Mouse (Mus musculus) c-Kit-positive CD71-positive TER-119-positive erythroid progenitor cells, embryonic 14.5 days (primary cell): ENCODE data around the gene Irx1.

Experiments
- DNase-seq: peaks from one replicate; pipeline ENCODE4 v3.0.0-alpha.2; 2013; ENCODE audit warnings: low spot score

Gene Irx1

DNA sequence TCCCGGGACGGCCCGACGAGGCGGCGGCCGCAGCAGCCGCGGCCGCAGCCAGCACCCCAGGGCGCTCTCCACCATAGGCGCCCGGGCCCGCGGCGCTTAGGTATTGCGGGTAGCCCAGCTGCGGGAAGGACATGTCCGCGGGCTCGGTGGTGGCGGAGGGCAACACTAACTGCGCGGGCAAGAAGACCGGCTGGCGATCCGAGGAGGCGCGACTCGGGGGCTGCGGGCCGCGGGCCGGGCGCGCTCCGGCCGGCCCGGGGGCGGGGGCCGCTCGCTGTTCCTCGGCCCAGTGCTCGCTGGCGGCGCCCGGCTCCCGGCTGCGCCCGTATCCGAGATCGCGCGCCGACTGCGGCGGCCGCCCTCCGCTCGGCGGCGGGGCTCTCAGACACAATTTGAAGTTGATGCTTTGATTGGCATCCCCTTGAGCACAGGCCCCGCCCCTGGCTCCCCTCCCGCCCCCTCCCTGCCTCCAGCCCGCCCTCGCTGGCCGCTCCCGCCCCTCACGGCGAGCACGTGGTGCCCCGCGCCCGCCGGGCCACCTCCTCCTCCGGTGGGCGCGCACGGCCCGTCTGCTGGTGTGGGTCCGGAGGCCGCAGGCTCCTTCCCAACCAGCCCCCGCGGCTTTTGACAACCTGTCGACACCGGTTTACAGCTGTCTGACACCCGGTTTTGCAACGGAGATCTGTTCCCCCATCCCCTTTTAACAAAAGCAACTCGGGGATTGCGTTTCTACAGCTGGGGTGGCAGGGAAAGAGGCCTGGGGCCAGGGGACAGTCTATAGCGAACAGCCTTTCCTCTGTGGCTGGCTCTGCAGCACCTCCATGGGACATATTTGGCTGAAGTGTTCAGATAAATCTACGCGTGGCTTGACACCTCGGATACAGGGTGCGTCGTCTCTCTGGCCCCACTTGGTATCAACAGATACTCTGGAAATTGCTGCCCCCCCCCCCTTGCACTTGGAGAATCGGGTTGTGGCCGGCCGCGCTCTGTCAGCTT lies at the start of gene Irx1:
Irx1 (minus strand) TSS at position 368 of the 996 bp plus-strand sequence.
- DNase-seq = no peak

DNA sequence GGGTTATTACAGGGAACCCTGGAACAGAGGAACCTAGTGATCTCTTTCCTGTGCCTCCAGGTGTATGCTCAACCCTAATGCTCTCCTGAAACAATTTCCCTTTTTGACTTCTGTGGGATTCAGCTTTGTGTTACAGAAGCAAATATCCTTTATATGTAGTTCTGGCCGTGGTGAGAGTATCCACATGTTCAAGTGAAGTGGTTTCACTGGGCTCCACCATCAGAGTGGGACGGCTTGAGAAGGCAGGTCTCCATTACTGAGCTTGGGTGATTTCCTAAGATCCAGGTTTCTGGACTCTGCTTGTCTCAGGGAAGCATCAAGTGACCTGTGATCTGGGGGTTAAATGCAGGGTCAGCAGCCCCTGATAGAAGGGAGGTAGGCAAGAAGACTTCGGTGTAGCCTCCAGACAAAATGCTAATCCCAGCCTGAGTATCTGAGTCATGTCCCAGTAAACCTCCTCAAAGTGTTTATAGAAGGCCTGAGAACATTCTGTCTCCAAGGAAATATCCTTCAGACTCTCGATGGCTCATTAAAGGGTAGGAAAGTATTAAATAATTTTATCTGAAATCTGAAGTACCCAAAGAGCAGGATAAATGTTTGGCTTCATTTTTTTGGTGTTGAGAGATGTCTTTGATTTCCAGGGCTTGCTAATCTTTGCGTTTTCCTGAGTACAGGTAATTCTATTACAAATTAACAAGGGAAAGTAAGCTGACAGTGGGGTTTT lies 16.6 kb upstream of the Irx1 start:
- DNase-seq = no peak

DNA sequence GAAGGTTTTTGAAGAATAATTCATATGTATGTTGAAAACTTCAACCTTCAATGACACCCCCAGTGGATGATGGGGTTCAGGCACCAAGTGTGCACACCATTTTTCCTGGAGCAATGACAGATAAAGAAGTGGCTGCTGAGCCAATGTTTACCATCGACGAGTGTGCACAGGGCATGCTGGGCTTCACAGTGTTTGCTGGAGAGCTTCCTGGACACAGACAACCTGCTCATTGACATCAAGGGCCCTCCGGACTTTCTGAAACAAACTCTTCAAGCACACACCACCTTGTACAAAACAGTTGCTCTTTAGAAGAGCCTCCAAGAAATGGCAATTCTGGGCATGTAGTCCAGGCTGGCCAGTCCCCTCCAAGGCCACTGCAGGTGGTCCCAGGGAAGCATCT lies 12.2 kb upstream of the Irx1 start:
- DNase-seq = no peak

DNA sequence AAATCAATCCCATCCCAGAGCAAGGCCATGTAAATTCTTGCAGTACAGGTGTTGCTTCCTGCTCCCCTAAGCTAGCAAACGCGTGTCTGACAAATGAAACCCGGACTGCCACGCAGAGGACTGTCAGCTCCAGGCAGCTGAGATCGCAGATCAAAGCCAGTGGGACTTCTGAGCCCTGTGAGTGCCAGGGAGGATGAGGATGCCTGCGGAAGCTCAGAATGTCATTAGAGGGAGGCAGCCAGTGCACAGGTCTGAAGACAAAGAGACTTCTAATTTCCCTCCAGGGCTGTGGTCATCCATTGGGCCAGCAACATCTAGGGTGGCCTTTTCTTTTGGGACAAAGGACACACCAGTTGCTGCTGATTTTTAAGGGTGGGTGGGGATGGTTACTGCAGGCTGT lies 4.8 kb upstream of the Irx1 start:
- no peak for DNase-seq

DNA sequence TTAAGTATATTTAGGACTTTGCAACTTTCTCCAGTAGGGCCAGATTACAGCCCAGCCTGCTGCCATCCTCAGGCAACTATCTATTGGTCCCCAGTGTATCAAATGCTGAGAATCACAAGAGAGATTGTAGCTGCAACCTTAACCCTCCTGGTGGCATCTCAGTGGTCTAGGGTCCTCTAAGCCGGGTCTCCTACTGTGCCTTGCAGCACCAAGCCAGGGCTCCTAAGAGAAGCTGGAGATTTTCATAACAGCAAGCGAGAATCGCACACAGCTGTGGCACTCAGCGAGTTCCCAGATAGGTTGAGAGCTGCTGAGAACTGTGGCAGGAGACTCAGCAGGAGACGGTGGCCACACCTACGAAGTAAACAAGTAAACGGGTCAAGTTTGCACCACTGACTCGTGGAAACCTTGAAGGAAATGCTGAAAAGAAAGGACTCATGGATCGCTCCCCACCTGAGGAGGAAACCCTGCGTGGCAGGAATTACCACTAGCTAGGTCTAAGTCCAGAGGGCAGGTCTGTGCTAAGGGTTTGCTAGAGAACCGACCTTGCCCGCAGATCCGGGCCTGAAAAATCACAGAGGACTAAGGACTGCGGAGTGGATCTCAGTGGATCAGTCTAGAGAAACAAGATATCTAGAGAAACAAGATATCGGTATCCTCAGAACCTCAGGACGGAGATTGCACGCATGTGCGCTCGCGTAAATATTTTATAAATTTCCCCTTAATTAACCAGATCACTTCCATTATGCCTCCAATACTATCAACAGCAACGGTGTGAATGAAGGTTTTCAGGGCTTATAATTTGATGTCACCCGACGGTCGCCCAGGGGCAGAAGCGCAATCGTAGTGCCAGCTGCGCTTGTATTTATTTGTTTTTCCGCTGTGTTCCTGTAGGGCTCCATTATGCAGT lies 4.1 kb upstream of the Irx1 start:
- DNase-seq = no peak

DNA sequence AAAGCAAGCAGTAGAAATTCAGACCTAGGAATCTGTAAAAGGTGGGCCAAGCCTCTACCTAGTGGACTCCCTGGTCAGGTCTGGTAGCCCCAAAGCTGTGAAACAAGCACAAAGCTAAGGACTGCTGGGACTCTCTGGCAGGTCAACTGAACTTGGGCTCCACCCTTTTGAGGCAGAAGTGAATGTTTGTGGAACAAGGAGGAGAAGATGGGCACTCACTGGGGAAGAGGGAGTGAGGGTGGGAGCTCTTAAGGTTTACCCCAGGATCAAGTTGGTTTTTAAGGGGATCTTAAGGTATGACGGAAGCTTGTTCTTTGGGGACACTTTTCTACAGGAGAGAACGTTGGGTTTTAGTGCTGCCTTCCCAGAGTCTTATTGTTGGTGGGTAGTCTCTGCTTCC lies 3.1 kb upstream of the Irx1 start:
- no peak for DNase-seq

DNA sequence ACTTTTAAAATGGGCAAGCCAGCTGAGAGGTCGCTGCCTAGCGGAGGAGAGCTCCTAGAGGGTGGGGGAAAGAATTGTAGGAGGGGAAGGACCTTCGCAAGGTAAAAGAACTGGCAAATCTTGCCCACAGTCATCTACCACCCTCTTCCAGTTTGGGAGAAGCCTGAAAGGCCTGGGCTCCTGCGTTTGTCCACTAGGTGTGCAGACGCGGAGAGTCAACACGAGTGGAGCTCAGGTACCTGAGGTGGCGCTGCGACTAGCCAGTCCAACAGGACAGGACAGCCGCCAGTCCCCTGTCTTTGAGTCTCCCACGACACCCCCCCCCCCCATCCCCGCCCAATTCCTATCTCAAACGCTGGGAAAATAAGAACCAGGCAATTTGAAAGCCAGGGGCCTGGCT lies 843 bp upstream of the Irx1 start:
- no peak for DNase-seq

DNA sequence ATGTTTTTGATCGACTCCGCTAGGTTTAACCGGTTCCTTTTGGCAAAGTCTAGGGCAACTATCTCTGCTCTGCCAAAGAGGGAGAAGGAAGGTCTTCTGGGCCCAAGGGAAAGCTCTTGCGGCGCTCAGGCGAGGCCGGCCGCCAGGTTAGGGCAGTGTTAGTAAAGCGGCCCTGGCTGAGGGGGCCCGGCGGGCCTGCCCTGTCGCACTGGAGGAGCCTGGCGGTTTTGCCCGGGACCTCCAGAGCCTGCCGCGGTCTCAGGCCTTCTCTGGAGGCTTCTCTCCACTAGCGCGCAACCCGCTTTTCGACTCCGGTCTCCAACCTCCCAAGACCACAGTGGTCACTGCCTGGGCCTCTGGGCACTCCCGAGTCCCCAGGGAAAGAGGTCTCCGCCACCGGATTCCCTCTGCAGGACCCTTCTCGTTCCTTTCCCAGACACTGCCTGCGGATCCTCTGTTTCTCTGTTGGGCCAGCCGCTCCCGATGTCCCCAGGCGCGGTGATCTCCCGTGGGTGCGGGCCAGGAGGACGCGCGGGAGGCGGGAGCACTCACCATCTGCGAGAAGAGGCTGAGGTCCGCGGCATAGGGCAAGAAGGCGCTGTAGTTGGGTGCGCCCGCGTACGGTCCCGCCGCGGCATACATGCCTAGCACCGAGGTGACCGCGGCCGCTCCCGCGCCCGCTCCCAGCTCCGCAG lies 715 bp downstream of the Irx1 start:
- no peak for DNase-seq

DNA sequence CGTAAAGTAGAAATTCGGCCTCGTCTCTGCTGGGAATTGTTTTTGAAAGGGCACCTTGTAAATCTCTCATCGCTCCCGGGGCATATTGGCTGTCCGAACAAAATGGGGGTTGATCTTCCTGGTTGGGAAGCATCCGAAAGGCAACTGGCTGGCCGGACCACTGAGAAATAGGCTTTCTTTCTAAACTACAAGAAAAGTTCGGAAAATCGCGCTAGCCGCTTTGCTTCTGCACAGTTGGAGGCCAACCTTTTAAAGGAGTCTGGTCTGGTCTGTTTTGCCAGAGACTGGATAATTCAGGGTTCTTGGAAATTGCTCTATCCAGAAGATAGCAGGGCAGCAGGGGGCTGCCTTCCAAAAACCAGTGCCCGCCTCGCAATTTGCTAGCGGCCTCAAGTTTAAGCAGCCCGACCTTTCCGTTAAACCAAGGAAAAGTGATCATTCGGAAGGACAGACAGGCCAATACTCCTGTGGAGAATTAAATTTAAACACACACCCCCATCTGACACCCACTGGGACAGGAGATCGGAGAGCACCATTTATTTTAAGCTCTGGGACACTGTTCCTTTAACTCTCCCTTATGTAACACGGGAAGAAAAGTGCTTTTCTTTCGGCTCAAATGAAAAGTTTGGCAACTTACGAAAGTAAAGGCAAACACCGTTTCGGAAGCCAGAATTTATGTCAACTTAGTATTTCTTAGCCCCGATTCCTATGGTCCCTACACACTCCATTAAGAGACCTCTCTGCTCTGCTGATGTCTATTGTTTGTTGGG lies 1.4 kb downstream of the Irx1 start:
- no peak for DNase-seq

DNA sequence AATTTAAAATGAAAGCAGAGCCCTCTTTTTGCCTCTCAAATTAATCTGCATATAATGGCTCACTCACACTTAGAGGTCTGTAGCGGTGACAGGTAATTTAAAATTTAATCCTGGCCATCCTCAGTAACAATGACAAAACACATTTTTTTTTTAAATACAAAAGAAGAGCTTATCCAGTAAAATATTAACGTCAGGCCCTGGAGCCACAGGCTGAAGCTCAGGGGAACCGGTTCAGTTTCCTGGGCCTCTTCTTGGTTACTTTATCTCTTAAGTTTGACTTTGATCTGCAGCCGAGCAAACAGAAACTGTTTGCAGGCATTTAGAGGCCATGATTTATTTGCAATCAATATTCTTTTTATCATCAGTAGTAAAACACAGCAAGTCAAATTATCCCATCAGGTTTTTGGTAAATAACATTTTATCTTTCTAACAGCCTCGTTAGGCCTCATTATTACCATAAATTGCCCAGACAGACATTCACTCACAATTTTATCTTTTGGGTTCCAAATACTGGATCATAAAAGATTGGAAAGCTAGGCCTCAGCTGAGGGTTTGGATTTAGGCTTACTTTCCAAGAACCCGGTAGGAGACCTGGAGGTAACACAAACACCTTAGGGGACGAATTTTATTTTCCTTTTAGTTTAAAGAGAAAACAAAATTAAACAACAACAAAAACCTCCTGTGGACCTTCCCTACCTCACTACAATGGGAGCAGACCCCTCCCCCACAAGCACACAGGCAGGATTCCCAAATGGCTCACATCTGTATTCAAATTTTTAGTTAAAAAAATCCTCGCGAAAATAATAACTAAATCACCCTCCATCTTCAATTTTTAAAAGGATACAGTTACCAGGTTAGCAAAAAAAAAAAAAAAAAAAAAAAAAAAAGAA lies 2.4 kb downstream of the Irx1 start:
- no peak for DNase-seq

DNA sequence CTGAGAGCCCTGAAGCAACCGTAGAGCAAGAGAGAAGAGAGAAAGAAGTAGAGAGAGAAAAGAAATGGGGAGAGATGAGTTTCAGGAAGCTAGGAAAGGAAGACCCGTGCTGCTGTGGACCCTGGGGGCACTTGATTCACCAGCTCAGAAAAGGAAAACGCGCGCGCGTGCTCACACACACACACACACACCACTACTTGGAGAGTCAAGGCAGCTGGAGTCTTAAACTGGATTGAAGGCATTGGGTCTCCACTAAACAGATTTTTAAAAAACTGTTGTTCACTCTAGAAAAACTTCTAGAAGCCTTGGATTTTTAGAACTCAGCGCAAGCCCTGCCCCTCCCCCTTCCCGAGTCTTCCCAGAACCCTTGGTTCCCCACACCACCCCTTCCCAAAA lies 3.2 kb downstream of the Irx1 start:
- no peak for DNase-seq

DNA sequence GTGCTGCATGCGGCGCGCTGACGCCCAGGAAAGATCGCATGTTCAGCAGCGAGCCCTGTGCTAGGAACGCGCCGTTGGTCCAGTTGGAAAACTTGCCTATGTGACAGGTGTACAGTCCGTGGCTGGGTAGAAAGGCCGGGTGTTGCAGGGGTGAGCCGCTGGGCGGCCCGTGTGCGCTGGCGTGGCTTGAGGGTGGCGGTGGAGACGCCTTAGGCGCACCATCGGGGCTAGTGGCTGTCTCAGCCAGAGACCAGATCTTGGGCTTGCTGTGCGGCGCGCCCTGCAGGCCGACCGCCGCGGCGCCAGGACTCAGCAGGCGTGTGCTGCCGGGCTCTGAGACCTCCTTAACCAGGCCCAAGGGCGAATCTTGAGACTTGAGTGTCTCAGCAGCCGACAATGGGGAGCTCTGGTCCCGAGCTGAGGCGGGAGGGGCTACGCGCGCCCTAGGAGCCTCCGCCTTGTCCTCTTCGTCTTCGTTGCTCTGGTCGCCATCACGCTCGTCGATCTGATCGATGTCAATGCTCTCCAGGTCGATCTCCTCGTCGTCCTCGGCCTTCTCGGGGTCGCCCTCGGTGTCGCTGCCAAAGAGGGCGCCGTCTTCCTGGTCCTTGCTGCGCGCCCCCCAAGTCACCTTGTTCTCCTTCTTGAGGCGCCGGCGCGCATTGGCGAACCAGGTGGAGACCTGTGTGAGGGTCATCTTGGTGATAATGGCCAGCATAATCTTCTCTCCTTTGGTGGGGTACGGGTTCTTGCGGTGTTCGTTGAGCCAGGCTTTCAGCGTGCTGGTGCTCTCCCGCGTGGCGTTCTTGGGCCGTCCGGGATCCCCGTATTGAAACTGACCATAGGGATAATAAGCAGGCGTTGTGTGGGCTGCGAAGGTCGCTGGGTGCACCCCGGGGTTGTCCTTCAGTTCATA lies 3.9 kb downstream of the Irx1 start:
- no peak for DNase-seq

DNA sequence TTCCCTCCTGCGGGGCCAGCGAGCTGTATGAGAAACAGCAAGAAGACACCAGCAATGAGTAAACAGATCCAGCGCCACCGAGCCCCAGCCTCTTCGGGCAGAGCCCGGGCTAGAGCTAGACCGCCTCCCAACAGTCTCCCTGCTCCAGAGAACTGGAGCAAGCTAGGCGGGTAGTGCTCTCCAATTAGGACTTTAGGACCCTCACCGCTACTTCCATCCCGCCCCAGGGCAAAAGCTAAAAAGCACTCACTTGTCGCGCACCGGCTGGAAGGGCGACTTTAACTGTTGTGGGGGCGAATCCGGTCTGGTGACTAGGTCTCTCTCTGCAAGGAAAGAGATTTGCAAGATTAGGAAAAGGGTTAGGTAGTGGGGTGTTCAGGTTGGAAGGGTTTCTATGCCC lies 4.9 kb downstream of the Irx1 start:
- DNase-seq = no peak

DNA sequence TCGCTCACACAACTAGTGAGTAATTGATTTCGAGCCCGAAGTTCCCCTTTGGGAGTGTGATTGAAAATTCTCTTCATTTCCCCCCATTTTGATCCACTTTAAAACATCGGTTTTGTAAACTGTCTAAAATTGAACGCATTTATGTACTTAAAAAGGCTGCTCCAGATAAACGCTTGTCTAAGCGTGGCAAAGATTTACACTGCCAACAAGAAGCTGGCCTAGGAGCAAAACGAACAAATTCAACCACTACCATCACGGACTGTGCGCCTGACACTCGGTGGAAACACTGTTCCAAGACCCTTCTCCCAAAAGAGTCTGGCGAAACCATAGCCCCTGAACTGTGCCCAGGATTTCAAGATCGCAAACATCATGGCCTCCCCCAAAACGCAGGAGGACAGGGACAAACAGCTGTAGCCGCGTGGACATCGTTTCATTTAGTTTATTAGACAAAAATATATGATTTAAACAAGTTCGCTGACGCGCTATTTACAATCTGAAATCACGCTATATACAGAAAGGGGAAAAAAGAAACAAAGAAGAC lies 5.6 kb downstream of the Irx1 start:
- no peak for DNase-seq

DNA sequence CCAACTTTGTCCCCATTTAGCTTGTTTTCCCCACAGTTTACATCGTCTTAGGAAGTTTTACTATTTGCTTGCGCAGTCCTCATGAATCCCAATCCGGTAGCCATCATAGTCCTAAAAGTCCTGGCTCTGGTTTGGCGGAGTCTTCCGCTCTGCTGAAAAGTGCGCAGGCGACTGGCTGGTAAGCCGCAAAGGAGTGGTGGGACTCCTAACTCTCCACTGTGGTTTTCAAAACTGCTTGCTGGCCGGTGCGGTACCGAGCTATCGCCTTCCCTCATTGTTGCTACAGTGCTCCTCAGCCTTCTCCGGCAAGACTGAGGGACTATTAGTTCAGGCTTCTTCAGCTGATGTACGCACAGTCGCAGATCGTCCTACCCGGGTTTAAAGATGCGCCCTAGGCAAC lies 6.4 kb downstream of the Irx1 start:
- no peak for DNase-seq

DNA sequence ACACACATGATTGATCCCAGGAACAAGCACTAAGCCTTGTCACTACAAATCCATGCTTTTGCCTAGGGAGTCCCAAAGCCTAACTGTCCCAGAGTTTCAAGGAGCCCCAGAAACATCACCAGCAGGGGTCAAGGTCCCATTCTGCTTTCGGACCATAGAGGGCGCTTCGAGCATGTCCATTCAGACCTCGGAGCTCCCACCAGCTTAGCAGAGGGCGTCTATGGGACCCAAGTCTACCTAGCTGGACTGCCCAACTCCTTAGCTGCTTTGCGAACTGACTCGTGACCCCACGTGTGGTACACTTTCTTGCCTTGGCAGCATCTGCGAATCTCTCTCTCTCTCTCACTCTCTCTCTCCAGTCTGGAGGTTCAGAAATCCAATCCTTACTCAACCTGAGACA lies 7.0 kb downstream of the Irx1 start:
- no peak for DNase-seq

DNA sequence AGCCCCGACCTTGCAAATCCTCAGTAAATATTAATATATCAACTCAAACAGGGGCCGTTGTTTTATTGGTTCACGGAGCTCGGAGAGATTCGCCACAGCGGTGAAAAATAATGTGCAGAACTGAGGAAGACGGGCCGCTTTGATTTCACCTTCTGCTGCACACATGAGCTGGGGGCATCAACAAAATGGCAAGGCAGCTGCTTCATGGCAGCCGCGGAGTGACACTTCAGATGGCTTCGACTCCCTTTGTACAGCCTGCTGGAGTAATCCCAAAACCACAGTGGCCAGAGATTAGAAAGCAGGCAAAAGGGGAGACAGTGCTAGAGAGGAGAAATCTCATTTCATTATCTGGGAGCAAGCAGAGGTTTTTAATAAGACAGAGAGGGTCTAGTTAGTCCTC lies 11.6 kb downstream of the Irx1 start:
- DNase-seq = no peak

DNA sequence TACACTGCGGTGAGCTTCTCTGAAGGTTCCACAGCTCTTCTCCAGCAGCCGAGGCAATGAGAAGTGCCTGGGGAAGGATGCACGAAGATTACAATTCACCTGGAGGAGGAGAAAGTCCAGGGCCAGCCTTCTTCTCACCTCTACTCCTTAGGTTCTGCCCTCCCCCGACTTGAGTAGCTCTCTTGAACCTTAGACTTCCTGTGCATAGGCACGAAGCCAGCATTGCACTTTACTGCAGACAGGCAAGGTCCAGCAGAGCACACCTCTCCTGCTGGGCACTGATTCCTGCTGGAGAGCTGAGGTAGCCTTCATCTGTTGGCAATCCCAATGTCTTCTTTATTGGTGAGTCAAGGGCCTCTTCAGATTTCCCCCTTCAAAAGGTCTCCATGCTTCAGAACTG lies 13.7 kb downstream of the Irx1 start:
- no peak for DNase-seq
